Mouse (Mus musculus): ENCODE data around the gene Fam81a.

DNA sequence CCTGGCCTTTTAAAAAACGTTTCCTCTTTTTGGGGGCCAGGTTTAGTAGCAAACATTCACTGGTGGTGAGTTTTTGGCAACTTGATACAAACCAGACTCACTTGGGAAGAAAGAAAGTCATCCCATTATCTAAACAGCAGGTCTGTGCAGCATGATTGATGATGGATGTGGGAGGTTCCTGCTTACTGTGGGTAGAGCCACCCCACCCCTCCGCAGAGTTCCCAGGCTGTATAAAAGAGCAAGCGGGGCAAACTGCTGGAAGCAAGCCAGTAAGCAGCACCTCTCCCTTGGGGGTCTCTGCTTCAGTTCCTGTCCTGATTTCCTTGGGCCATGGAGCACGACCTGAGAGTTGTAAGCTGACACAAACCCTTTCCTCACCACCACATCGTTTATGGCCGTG, 56.3 kb downstream of the Fam81a start:
- TF ChIP-seq CTCF (IDR thresholded peaks at IDR 0.05; ENCODE audit: control insufficient read depth, insufficient read depth, insufficient replicate concordance, low read depth, low read length) (no peak), POLR2A (IDR thresholded peaks at IDR 0.05; ENCODE audit: control insufficient read depth, low read depth, low read length) (no peak)

Data from testis, adult 2 months (tissue).